Mouse (Mus musculus): ENCODE measurements around the gene Dync1li1. TPM values are rescaled to one million over a fixed set of nuclear protein-coding genes. Genes with fewer than 3 reads are reported as not detected.
A peak's percentile ranks its signal among the peaks of the same experiment; 100 is the strongest.
"Not testable (repeated sequence)": the region's sequence is repeated elsewhere in the genome, so short reads cannot be mapped to it uniquely, and the experiment has no call there.

Gene Dync1li1
- total RNA-seq, 2 experiments from 2014 or later, result 29.3 to 32.0 TPM

DNA sequence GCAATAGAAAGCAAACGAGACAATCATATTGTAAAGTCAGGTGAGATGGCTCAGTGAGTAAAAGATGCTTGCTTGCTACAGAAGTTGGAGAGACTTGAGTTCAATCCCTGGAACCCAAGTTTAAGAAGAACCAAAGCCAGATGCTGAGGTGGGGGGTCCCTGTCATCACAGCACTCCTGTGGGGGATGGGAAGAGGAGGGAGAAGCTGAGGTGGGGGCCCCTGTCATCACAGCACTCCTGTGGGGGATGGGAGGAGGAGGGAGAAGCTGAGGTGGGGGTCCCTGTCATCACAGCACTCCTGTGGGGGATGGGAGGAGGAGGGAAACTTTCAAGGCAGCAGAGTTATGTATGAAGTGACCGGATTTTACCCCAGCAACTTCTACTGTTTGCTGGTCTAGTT is 15.0 kb upstream of the Dync1li1 start:
- no peak for DNase-seq

DNA sequence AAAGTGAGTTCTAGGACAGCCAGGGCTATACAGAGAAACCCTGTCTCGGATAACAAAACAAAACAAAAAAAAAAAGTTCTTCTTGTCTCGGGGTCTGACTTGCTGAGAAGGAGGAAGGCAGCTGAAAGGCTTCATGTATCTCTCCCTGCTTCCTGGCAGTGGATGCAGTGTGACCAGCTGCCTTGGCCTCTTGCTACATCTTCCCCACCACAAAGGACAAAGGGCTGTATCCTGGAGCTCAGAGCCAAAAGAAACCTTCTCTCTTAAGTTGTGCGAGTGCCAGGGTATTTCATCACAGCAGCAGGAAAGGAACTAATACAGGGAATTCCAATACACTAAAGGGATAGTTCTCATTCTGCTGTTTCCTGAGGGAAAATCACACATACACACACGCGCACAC is 10.0 kb upstream of the Dync1li1 start:
- peak; percentile 20 for DNase-seq

GRCm38 (mm10) chr9:114679944-114680343 is 8.6 kb upstream of the Dync1li1 start:
- no peak for DNase-seq

DNA sequence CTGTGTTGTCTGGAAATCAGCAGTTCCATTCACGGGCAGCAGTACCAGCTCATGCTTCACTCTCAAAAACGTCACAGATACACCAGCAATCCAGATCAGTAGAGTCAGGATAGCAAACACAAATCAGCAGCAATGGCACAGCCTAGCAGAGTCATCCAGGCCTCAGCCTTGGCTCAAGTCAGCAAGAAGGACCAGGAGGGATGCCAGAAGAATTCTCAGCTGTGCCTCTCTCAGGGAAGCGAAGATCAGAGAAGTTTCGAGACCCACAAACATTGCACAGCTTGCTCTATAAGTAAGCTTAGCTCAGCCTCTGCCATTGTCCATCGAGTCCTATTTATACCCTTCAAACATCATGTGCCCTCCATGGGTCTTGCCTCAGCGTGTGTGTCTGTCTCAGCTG is 8.1 kb upstream of the Dync1li1 start:
- no peak for DNase-seq

DNA sequence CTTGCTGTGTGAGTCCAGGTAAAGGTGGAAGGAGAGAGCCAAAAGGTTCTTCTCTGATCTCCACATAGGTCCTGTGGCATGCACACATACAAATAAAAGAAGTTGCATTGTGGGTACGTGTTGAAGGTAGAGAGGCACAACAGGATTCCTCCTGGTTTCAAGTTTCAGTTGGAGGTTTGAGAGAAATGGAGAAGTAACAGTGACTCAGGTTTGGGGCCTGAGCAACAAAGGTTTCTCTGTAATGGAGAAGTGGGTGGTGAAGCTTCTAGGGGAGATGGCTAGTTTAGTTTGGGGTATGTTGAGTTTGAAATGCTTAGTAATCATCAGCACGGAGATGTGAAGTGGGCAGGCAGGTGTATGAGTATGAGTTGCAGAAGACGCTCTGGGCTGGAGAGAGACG is 6.4 kb upstream of the Dync1li1 start:
- no peak for DNase-seq

DNA sequence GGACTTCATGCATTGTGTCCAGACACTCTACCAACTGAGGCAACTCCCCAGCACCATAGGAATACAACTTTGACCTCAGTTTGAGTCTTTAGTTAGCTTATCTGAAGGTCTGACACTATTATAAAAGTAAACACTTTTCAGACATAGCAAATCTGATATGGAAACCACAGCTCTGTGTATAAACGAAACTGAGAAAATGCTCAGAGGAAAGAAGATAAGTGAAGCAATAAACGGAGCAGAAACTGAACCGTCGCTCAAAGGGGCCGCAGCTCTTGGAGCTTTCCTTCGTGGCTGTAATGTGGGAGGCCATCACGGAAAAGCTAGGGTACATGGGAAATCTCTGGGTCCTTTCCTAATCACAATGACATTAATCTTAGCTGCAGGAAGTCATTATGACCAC is 2.3 kb upstream of the Dync1li1 start:
- no peak for DNase-seq

DNA sequence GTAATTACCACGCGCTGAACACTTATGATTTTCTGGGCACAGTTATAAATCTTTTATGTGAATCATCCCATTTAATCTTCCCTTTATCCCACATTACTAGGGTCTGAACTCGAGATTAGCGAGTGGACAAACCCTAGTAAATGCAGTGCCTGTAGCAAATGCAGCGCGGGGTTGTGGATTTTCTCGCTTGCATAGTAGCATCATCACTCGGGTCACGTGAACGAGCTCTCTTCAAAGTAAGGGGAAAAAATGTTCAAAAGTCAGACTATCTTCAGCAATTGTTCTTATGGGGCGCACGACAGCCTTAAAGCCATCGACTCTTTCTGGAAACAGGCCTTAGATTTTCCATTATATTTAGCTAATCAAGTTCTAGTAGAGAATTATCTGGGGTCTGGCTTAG is 951 bp upstream of the Dync1li1 start:
- DNase-seq, result no peak

DNA sequence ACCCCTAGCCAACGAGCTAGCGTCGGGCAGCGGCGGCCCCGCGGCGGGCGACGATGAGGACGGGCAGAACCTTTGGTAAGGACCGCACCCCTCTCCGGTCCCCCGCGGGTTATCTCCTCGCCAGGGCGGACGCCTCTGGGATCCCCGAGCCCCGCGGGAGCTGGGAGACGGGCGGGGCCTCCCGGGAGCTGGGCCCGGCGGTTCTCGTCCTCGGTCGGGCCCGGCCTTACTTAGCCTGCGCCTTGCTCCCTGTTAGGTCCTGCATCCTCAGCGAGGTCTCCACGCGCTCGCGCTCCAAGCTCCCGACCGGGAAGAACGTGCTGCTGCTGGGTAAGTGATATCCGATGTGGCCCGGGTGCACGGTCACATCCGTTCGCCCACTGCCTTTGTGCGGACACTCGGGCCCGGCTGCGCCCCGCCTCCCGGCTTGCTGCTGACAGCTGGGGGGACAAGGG is 390 bp downstream of the Dync1li1 start:
- DNase-seq, result no peak

GRCm38 (mm10) chr9:114690119-114690601 is 1.6 kb downstream of the Dync1li1 start:
- DNase-seq, result no peak

DNA sequence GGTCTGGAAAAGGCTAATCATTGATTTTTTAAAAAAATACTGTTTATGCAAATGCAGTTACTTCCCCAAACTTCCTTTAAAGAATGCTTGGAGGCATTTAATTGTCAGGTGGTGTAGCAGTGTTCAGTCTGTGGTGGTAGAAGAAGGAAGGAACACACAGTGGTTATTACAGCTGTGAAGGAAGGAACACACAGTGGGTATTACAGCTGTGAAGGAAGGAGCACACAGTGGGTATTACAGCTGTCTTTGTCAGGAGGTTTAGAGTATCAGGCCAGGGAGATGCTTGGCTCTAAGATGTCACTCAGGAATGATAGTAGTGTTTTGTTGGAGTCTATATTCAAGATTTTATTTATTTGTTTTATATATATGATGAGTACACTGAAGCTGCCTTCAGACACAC is 2.5 kb downstream of the Dync1li1 start:
- no peak for DNase-seq

GRCm38 (mm10) chr9:114695662-114696061 is 7.1 kb downstream of the Dync1li1 start:
- not testable (repeated sequence) for DNase-seq

GRCm38 (mm10) chr9:114697072-114697471 is 8.5 kb downstream of the Dync1li1 start:
- no peak for DNase-seq

GRCm38 (mm10) chr9:114697926-114698325 is 9.3 kb downstream of the Dync1li1 start:
- no peak for DNase-seq

- DNase-seq, result no peak
Measured at GRCm38 (mm10) chr9:114699262-114699661, 10.7 kb downstream of the Dync1li1 start.

GRCm38 (mm10) chr9:114699882-114700665 is 11.5 kb downstream of the Dync1li1 start:
- DNase-seq, result no peak

- no peak for DNase-seq
Measured at GRCm38 (mm10) chr9:114701031-114701430, 12.4 kb downstream of the Dync1li1 start.

- DNase-seq, result no peak
Measured at GRCm38 (mm10) chr9:114701921-114702320, 13.3 kb downstream of the Dync1li1 start.

GRCm38 (mm10) chr9:114707805-114708204 is 19.2 kb downstream of the Dync1li1 start:
- DNase-seq, result no peak

DNA sequence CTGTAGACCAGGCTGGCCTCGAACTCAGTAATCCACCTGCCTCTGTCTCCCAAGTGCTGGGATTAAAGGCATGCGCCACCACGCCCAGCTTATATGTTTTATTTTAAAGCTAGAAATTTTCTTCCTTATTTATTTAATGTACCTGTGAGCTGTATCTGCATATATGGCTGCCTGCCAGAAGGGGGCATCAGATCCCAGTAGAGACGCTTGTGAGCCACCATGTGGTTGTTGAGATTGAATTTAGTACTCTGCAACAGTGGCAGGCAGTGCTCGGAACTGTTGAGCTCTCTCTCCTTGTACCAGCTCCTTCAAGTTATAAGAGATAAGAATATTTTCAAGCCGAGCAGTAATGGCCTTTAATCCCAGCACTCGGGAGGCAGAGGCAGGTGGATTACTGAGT is 21.8 kb downstream of the Dync1li1 start:
- no peak for DNase-seq

GRCm38 (mm10) chr9:114713481-114713880 is 24.9 kb downstream of the Dync1li1 start:
- no peak for DNase-seq

GRCm38 (mm10) chr9:114716677-114717331 is 28.2 kb downstream of the Dync1li1 start:
- DNase-seq, result no peak

DNA sequence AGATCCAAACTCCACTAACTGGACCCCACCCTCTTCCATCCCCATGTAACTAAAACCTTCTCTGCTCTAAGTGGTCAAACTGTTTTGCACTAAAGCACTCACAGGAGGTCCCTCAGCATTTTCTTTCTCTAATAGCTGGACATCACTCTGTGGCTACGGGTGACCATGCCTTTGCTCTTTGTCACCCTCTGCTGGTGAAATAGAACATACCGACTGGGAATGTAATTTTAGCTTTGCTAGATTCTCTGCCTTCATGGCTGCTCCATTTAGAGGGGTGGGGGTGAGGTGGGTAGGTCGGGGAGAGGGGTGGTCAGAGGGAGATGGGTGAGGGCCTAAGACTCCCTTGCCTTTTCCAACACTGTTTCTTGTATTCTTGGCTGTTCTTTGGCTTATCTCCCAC is 38.7 kb downstream of the Dync1li1 start:
- DNase-seq, result no peak

DNA sequence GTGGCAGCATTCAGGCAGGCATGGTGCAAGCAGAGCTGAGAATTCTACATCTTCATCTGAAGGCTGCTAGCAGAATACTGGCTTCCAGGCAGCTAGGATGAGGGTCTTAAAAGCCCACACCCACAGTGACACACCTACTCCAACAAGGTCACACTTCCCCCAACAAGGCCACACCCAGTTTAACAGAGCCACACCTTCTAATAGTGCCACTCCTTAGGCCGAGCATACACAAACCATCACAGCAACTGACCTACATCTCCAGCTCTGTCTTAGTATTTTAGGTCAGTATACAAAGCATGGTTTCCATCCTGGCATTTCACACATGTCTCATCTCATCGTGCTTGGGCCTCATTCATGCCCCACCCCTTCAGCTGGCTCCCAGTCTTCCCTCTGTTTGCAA is 39.8 kb downstream of the Dync1li1 start:
- DNase-seq, result not testable (repeated sequence)

All from gastrocnemius, postnatal 25 days (tissue).